Mouse (Mus musculus) stomach, postnatal 0 days (tissue): Measurements from ENCODE around the gene Sav1. TPM values are rescaled to one million over a fixed set of nuclear protein-coding genes. Genes with fewer than 3 reads are reported as not detected.

Experiments used
- ATAC-seq: fragments of 200-750 bp; cut with Nextera tagmentation; 2 replicates; pipeline ENCODE4 v1.8.0; 2017; ENCODE audit not compliant: low FRiP score, low TSS enrichment
- DNase-seq: peaks from one replicate; pipeline ENCODE4 v3.0.0-alpha.2; 2016; ENCODE audit warnings: low spot score
- H3K27ac ChIP-seq: fragments of 300-500 bp; sonication (generic); replicated peaks from 2 replicates; pipeline ENCODE4 v1.5.1; 2014; ENCODE audit warnings: mild to moderate bottlenecking, control low read depth
- H3K27me3 ChIP-seq: fragments of 300-500 bp; sonication (generic); 2 replicates; pipeline ENCODE4 v1.6.1; 2014; ENCODE audit warnings: low read length; ENCODE audit not compliant: control insufficient read depth, insufficient read depth
- H3K36me3 ChIP-seq: fragments of 300-500 bp; sonication (generic); 2 replicates; pipeline ENCODE4 v1.6.1; 2014; ENCODE audit warnings: low read length, mixed read lengths; ENCODE audit not compliant: control insufficient read depth, insufficient read depth
- H3K4me1 ChIP-seq: fragments of 300-500 bp; sonication (generic); replicated peaks from 2 replicates; pipeline ENCODE4 v1.6.1; 2014; ENCODE audit warnings: antibody characterized with exemption; ENCODE audit not compliant: control insufficient read depth, insufficient read depth
- H3K4me2 ChIP-seq: fragments of 300-500 bp; sonication (generic); replicated peaks from 2 replicates; pipeline ENCODE4 v1.6.1; 2014; ENCODE audit warnings: low read depth, mild to moderate bottlenecking, control low read depth, moderate library complexity
- H3K4me3 ChIP-seq: fragments of 300-500 bp; sonication (generic); 2 replicates; pipeline ENCODE4 v1.5.1; 2014; ENCODE audit warnings: low read depth, low read length, control low read depth
- H3K9ac ChIP-seq: fragments of 300-500 bp; sonication (generic); 2 replicates; pipeline ENCODE4 v1.6.1; 2014; ENCODE audit warnings: mild to moderate bottlenecking, low read length, control low read depth, mixed read lengths
- H3K9me3 ChIP-seq: fragments of 300-500 bp; sonication (generic); 2 replicates; pipeline ENCODE4 v1.6.1; 2016; ENCODE audit warnings: low read length; ENCODE audit not compliant: control insufficient read depth
- CTCF ChIP-seq: IDR thresholded peaks from 2 replicates; pipeline ENCODE4 v1.5.1; 2016; ENCODE audit warnings: antibody characterized with exemption, low read depth, mild to moderate bottlenecking, moderate library complexity
- EP300 ChIP-seq: optimal IDR thresholded peaks from 2 replicates; pipeline ENCODE3; 2016; ENCODE audit warnings: antibody characterized with exemption
- WGBS: fragments of 180-500 bp; shearing (Covaris S2); extraction: QIAGEN DNeasy Blood & Tissue Kit; methylation state at CpG from one replicate; pipeline ENCODE4 v1.1.7; 2014; 5-methylcytosine and 5-hydroxymethylcytosine counted together
- polyA plus RNA-seq: library from polyadenylated mRNA; unstranded; fragments of >200 nt; fragmentation: Nextera tagmentation; extraction: Ambion mirVana; gene quantifications from 2 replicates; pipeline ENCODE4 v1.2.1, GENCODE M21; 2015

Gene Sav1
- polyA plus RNA-seq, 1 experiment from 2014 or later = 4.2 TPM

DNA sequence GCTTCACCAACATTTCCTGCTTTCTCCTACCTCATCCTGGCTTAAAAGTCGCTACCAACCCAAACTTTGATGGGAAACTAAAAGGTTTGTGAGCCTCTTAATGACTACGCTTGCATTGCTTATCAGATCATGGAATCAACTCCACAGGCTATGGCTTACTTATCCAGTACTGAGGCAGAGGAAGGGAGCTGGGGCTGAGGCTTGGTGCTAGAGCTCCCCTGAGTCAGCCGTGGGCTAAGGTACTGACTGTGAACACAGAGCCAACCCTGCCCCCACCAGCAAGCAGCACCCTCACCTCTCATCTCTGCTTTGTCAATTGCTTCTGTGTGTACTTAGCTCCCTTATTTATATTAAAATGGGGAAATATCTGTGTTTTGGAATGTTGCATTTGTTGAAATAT lies 39.3 kb downstream of the Sav1 start:
- Histone ChIP-seq H3K4me3 (no peak overlapping the region), H3K4me1 (no peaks in the 10 kb centered on the region), H3K9me3 (no peaks in the 10 kb centered on the region), H3K27me3 (no peaks in the 10 kb centered on the region), H3K4me2 (no peak overlapping the region), H3K9ac (no peak overlapping the region), H3K27ac (no peak overlapping the region), H3K36me3 (no peaks in the 10 kb centered on the region)
- 65% methylated on average over 3 of the region's 3 CpGs for WGBS
- no peak for DNase-seq
- no peak for TF ChIP-seq EP300
- TF ChIP-seq CTCF = no peak
- ATAC-seq = no peak

DNA sequence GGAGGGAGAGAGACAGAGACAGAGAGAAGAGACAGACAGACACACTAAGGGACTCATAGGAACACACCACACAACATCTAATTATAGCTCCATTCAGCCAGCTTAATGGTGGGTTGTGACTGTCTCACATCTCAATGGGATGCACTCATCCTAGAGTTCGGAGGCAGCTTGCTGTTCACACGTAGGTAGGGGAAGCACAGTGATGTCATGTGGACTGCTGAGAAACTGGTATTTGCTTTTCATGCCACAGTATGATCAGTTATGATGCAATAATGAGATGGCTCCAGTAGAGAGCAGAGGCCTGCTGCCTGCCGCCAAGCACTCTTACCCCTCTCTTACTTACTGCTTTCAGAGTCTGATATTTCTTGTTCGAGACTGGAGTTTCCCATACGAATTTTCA lies 40.9 kb downstream of the Sav1 start:
- no peak for TF ChIP-seq EP300
- no peak for TF ChIP-seq CTCF
- DNase-seq (no peak), ATAC-seq (no peak)
- H3K9ac ChIP-seq = no peak overlapping the region
- H3K9me3 ChIP-seq = no peaks in the 10 kb centered on the region
- no peaks in the 10 kb centered on the region for H3K36me3 ChIP-seq
- H3K4me1 ChIP-seq = no peaks in the 10 kb centered on the region
- H3K27ac ChIP-seq = no peak overlapping the region
- H3K27me3 ChIP-seq = no peaks in the 10 kb centered on the region
- H3K4me2 ChIP-seq = no peak overlapping the region
- H3K4me3 ChIP-seq = no peak overlapping the region
- 96% methylated on average over 5 of the region's 5 CpGs for WGBS

DNA sequence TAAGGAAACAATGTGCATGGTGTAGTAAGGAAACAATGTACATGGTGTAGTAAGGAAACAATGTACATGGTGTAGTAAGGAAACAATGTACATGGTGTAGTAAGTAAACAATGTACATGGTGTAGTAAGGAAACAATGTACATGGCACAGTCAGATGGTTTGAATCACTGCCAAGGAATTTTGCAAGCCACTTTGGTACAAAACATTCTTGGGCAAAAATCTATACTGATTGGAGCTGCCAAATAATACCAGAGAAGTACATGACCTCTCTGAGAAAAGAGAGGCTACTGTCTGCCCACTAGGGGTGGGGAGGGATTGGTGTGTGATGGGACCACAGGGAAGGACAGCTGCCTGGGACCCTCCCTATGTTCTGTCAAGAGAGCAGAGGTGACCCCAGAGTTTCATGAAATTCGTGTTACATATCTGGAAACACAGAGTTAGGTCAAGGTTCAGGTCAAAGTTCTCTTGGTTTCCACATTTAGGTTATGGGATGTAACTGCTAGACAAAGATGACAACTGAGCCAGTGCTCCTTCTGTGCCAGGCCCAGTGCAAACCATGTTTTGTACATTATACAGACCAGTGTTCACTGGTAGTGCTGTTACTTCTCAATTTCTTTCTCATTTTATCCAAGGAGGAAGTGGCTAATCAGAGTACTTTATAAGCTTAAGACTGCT lies 45.0 kb downstream of the Sav1 start:
- H3K9ac ChIP-seq = no peak overlapping the region
- no peaks in the 10 kb centered on the region for H3K36me3 ChIP-seq
- DNase-seq = no peak
- H3K27me3 ChIP-seq = no peaks in the 10 kb centered on the region
- H3K4me3 ChIP-seq = no peak overlapping the region
- ATAC-seq = no peak
- H3K4me2 ChIP-seq = no peak overlapping the region
- no peaks in the 10 kb centered on the region for H3K4me1 ChIP-seq
- no peak for TF ChIP-seq EP300
- H3K27ac ChIP-seq = no peak overlapping the region
- no peaks in the 10 kb centered on the region for H3K9me3 ChIP-seq
- 50% methylated on average over 1 of the region's 1 CpGs for WGBS

DNA sequence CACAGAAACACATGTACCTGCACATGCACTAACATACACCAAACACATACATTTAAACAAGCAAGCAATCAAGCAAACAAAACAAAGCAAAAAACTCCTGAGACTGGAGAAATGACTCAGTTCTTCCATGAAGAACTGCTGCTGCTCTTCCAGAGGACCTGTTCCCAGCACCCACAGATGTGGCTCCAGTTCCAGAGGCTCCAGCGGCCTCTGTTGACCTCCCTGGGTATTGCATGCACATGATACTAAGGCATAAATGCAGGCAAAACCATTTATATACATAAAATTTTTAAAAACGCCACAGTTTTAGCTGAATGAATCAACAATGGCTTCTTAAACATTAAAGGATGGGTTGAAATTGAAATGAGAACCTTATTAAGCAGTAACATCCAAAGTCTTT lies 47.5 kb downstream of the Sav1 start:
- H3K4me1 ChIP-seq = no peaks in the 10 kb centered on the region
- DNase-seq = no peak
- H3K9ac ChIP-seq = no peak overlapping the region
- H3K27me3 ChIP-seq = no peaks in the 10 kb centered on the region
- whole genome bisulfite sequencing = 64% methylated on average over 2 of the region's 2 CpGs
- H3K9me3 ChIP-seq = no peaks in the 10 kb centered on the region
- H3K4me3 ChIP-seq = no peak overlapping the region
- H3K27ac ChIP-seq = no peak overlapping the region
- no peak for ATAC-seq
- no peak overlapping the region for H3K4me2 ChIP-seq
- H3K36me3 ChIP-seq = no peaks in the 10 kb centered on the region
- TF ChIP-seq CTCF = no peak
- no peak for TF ChIP-seq EP300

DNA sequence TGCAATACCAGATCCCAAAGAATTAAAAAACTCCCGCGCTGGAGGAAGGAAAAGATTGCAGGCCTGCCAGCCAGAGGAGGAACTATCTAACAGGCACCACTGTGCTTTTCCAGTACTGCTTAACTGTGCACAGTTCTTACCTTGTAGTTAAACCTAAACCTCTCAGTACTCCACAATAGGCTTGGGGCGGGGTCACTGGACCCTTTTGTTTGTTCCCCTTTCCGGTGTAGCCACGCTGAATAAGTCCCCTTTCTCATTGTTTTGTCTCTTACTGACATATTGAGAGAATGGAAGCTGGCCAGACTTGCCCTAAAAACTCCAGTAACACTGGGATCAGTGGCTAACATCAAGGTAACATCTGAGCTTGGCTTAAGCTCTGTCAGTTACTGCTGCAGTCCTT lies 49.1 kb downstream of the Sav1 start:
- Histone ChIP-seq H3K4me2 (no peak overlapping the region), H3K9ac (no peak overlapping the region), H3K36me3 (no peaks in the 10 kb centered on the region), H3K4me3 (no peak overlapping the region), H3K27ac (no peak overlapping the region), H3K9me3 (no peaks in the 10 kb centered on the region), H3K4me1 (no peaks in the 10 kb centered on the region), H3K27me3 (no peaks in the 10 kb centered on the region)
- no peak for DNase-seq
- 77% methylated on average over 5 of the region's 5 CpGs for WGBS
- no peak for TF ChIP-seq EP300
- no peak for TF ChIP-seq CTCF
- no peak for ATAC-seq

DNA sequence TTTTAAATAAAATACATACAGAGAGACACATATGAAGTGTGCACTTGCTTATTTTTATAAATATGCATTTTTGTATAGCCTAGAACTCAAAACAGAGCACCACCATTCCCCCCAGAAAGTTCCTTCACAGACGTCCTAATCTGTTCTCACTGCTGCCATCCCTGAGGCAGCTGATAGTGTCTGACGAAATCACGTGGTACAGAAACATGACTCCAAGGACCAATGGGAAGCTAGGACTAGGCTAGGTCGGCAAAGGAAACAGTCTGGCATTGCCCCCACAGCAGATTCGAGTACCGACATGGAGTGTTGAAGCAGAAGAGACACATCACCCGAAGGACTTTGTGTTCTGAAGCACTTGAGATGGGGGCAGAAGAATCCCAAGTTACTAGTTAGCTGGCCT lies 60.1 kb downstream of the Sav1 start:
- H3K4me2 ChIP-seq = no peak overlapping the region
- 49% methylated on average over 7 of the region's 7 CpGs for whole genome bisulfite sequencing
- TF ChIP-seq EP300 (no peak), CTCF (no peak)
- no peak overlapping the region for H3K9ac ChIP-seq
- H3K27ac ChIP-seq = no peak overlapping the region
- ATAC-seq (no peak), DNase-seq (no peak)
- H3K4me3 ChIP-seq = no peak overlapping the region
- no peaks in the 10 kb centered on the region for H3K9me3 ChIP-seq
- H3K36me3 ChIP-seq = no peaks in the 10 kb centered on the region
- H3K27me3 ChIP-seq = no peaks in the 10 kb centered on the region
- H3K4me1 ChIP-seq = no peaks in the 10 kb centered on the region
